Mouse (Mus musculus): Measurements from ENCODE around the gene Stk39.
"Not testable (repeated sequence)": the region's sequence is repeated elsewhere in the genome, so short reads cannot be mapped to it uniquely, and the experiment has no call there.

Stk39 gene

DNA sequence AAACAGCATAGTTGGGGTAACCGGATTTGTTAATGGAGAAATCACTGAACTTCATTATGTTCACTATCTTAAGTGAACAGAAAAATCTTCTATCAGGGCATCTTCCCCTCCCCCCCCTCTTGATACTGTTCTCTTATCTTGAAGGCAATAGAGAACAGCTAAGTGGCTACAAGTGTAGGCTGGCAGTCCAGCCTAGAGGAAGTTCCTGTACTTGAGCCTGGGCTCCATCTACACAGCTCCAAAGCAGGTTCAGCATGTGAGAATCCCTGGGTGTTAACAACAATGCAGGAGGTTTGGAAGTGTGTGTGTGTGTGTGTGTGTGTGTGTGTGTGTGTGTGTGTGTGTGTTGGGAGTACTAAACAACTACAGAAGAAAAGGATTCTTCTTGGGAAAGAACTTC is 230.4 kb downstream of the Stk39 start:
- no peak for DNase-seq (ENCODE audit: low read depth, low spot score)

DNA sequence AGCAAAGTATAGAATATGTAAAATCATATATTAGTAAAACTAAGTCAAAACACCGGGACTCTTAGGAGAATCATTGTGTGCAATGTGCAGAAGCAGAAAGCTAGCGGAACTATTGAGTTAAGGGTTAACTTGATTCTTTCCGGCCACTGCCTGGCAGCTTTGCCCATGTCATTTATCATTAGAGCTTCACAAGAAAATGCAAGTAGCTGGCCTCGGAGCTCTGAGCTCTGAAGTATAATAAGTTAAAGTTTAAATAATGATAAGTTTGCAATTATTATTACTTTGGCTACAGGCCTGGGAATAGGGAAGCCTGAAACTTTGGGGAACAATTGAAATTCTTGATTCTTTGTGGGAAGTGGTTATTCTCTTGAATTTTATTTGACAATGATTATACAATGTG is 232.7 kb downstream of the Stk39 start:
- DNase-seq (ENCODE audit: low read depth, low spot score), result not testable (repeated sequence)

DNA sequence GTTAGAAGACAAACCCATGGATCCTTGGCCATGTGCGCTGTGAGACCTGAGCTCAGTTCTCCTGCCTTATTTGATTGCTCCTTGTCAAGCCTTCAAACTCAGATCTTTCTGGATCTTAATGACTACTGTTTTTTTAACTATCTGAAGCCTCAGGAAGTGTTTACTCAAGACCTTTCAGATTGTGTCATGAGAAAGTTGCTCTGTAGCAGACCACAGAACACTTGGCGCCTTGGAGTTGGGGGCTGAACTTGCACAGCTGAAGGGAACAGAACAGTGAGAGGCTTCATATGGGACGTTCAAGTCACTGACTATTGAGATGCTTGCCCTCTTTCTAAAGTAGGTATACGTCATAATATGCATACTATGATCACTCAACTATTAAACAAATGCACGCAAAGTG is 239.1 kb downstream of the Stk39 start:
- no peak for DNase-seq (ENCODE audit: low read depth, low spot score)

DNA sequence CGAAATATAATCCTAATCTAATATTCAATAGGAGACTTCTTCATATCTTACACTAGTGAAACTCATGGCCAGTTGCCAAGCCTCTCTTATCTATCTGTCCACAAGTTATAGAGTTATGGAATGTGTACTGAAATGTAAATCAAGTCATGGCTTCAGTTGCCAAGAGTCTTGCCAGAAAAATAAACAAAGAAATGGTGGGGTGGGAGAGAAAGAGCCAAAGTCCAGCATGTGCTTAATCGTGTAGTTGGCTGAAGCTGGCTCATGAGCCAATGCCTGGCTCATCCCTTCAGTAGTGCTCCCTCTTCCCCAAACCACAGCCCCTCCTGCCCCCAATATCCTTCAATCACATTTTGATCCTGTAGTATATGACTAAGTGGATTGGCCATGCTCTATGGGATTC is 242.2 kb downstream of the Stk39 start:
- DNase-seq (ENCODE audit: low read depth, low spot score), result no peak

DNA sequence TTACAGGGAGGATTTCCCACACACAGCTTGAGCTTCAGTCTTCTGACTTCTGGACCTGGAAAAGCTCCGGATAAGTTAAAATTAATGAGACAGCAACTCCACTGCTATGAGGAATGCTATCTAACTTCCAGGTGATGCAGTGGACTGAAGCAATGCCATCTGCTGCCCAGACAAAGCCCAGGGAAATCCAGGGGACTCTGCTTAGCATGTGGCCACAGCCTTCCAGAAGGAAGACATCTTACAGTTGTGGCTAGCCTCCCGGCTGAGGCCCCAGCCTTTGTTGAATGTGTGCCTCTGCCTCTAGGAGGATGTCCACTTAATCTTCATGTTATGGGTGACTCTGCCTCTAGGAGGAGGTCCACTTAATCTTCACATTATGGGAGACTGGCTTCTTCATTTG is 243.0 kb downstream of the Stk39 start:
- DNase-seq (ENCODE audit: low read depth, low spot score), result no peak

DNA sequence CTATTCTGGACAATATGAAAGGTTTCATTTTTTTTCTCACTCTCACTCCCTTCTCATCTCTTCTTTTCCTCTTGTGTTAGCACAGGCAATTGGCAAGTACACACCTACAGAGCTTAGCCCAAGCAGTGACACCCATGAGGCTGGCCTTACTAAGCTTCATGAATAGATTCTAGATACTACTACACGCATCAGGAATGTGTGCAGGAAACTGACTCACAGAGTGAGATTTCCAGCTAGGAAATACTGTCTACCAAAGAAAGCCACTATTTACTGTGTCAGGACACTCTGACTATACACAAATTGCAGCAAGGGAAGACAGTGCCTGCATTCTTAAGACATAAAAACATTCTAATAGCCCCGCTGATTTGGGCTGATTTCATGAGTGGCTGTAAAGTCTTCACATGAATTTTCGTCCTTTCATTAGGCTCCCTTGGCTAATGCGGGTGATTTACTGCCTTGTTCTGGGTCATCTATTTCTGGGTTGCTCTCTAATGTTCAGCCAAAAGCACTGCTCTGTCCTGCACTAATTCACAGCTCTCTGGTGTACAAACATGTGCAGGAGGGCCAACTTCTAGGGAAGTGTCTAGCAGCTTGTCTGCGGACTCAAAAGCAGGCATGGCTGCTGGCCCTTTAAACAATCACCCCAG is 249.7 kb downstream of the Stk39 start:
- DNase-seq (ENCODE audit: low read depth, low spot score), result no peak

DNA sequence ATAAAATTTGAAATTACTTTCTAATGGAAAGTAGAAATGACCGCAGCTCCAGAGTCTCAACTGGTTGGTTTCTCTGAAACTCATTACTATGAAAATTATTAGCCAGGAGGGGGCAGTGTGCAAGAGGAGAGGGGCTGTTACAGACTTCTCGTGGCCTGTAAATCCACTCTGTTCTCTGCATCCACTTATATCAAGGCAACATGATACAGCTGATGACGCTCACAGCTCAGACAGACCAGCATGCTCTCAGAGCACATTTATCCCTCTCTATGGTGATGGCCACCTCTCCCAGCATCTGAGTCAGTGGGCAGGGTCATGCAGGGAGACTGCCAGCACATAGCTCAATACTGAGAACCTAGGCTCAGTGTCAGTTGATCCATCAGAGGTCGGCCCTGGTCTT is 250.8 kb downstream of the Stk39 start:
- DNase-seq (ENCODE audit: low read depth, low spot score), result no peak

DNA sequence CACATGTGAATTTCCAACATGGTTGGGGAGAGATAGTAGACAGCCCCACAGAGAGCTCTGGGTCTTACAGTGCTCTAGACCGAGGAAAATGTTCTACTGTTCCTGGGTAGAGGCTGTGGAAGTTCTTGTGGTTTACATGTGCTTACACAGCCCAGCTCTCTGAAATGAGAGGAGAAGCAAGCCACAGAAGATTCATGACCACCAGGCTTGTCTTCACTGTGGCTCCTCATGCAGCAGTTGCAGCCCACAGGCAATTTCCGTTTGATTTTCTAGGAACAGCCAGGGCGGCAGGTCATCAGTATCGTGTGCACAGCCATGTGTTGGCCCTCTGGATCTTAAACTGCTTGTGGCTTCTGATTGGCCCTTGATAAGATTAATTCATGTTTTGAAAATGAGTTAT is 252.2 kb downstream of the Stk39 start:
- DNase-seq (ENCODE audit: low read depth, low spot score), result no peak

DNA sequence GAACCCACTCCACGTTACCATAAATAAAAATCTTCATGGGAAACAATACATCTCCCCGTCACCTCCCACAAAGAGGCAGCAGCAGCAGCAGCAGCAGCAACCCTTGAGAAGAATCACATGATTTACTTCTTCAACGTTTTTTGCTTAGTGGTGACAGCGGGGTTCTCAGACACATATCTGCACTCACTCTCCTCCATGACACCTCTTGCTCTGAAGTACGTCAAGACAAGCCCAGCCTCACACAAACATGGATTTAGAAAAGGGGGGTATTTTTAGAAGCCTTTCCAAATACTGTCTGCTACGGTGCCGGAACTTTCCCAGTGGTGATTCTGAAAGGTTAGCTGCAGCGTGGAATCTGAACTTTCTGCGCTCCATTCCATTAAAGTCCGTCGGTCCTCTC is 256.9 kb downstream of the Stk39 start:
- no peak for DNase-seq (ENCODE audit: low read depth, low spot score)

DNA sequence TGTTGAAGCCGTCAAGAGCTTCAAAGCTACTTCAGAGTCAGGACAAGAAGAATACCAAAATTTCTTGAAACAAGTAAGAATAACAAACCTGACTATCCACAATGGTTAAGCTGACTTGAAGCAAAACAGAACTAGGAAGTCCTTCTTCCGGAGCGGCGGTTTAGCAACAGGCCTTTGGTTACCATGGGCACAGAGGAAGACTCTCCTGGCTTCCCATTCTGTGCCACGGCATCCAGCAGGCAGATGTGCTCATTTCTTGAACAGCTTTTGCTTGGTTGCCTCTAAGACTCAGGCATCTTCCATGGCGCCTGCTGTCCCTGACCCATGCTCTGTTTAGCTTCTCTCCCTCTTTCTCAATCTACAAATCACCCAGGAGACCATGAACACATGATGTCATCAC is 257.7 kb downstream of the Stk39 start:
- no peak for DNase-seq (ENCODE audit: low read depth, low spot score)

DNA sequence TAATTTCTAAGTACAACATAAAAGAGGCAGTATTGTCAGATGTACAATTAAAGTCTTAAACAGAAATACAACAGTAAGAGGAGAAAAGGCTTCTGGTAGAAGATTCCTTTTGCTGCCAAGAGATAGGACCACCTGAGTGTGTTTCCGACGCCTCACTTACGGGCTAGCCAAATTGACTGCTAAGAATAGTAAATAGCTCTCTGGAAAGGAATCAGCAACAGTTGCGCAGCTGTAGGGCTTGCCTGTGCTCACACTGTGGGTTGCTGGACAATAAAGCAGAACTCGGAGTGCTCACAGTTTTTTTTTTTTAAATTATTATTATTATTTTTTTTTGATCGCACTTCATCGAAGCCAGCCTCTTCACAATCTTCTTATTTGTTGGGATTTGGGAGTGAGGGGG is 260.6 kb downstream of the Stk39 start:
- DNase-seq (ENCODE audit: low read depth, low spot score), result no peak

DNA sequence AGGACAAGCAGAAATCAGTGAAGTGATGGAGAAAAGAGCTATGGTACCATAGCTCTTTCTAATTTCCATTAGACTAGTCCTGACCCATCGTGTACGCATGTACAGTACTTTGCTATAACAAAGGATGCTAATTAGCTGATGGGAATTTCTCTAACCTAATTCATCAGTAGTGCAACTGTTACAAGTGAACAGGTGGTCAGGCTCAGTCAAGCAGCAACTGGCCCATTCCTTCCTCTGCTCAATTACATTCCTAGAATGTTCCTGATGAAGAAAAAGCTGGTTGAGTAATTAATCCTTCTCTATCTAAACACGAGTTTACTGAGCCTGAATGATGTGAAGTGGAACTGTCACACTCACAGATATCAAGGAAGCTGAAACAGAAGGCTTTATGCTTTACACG is 275.8 kb downstream of the Stk39 start:
- DNase-seq (ENCODE audit: low read depth, low spot score), result no peak

DNA sequence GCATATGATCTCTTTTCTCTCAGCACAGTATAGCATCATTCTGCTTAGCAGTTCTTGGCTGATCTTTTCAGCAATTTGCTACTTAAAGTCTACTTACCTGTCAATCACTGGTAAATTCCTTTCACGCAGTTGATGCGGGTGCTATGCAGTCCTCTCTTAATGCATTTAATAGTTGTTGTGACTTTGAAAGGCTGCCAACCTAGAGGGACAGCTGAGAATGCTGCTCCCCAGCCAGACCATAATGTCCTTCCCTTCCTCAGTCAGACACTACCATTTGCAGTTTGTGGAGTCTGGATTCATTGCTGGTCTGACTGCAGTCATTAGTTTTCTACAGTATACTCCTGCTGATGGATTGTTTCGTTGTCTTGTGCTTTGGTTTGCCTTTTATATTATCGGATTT is 277.6 kb downstream of the Stk39 start:
- no peak for DNase-seq (ENCODE audit: low read depth, low spot score)

DNA sequence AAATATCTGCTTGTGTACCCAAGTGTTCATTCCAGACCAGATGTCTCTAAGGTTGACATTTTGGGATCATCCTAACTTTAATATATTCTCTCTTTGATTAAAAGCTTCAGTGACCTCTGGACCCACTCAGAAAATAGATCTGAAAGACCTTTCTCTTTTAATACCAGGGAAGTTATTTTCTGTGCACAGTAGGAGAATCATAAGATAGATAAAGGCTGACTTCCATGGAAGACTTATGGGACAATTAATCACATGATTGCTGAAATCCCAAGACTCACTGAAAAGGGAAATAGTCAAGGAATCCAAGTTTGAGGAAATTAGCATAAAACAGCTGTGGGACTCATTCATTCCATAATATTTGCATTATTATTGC is 278.6 kb downstream of the Stk39 start:
- no peak for DNase-seq (ENCODE audit: low read depth, low spot score)

DNA sequence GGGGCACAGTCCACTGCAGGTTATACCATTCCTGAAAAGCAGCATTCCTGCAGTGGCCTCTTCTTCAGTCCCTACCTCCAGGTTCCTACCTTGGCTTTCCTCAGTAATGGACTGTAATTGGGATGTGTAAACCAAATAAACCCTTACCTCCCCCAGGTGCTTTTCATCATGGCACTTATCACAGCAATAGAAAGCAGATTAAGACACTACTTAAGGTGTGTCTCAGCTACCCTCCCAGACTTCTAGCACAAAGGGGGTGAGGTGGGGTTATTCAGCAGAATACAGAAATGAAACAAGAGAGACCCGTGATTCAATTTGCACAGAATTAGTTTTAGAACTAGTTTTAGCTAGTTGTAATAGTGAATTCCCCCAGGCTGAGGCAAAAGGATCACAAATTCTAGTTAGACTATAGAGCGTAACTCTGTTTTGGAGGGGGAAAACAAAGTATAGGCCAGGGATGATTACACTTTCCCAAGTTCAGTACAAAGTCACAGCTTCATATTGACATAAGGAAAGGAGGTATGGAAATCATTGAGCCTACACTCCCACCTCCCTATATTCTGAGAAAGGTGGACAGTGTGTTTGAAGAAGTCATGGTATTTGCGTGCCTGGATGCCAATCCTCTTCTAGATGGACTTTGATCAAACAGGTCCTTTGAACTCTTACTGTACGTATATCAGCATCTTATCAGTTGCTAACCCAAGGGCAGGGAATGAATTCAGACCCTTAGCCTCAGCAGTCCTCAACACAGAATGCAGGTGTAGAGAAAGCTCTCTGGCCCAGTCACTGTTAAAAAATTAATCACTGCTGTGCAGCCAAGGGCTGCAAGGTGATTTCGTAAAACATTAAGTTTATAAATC is 279.2 kb downstream of the Stk39 start:
- no peak for DNase-seq (ENCODE audit: low read depth, low spot score)

DNA sequence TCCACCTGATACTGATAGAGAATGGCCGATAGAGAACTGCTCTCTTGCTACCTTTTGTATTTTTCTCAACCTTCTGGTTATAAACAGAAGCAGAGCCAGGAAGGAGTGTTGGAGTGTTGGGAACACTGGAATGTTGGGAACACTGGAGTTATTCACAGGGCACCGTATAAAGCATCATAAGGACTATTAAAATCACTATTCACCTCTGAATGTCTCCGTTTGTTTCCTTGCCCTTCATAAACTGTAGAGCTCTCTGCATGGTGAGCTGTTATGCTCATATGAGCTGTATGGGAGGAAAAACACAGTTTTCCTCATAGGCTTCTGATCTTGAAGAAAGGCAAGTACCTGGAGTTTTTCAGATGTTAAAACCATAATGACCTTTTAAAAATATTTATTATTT is 295.6 kb downstream of the Stk39 start:
- DNase-seq (ENCODE audit: low read depth, low spot score), result no peak

DNA sequence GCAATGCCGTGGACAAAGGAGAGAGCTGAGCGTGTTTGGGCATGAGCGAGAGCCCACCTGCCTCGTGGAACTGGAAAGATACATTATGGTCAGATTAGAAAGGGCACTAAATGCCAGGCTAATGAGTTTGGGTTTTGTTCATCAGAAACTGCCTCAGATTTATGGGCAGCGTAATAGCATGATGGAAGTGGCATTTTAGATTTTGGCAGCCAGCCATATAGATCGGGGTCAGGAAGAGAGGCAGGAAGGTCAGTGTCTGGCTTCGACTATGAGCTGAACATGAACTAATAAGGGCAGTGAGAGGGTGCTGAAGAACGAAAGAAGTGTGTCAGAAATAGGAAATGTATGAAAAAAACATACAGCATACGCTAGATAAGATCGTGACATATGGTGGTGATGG is 300.8 kb downstream of the Stk39 start:
- no peak for DNase-seq (ENCODE audit: low read depth, low spot score)

DNA sequence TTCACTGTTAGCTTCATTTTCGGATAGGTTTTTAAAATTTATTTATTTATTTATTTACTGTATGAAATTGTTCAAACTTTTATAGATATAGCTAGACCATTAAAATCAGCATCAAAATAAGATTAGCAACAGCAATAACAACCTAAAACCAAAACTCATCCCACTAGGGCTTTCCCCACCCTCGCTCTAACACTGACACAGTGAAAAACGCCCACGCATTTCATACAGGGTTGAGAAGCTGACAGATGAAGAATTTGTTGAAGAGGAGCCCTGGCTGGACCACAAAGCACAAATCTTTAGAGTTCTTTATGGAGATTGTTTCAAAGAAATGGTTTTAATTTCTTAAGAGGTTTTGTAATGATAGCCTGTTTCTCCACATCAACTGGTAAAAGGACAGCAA is 310.1 kb downstream of the Stk39 start:
- no peak for DNase-seq (ENCODE audit: low read depth, low spot score)

DNA sequence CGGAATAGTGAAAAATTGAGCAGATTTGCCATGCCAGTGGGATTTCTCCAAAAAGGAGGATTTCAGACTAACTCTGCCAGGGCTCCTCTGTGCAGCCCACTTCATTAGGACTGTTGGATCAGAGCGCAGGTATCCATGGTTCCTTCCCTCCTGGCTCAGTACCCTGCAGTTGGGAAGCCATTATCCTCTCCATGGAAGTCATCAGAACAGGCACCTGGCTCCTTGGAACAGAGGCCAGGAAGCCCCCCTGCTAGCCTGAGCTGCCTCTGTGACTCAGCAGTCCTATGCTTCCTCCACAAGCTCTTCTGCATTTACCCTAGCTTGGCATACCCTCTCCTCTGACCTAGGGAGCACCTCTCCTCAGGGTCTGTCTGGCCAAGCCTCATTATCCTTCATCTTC is 311.5 kb downstream of the Stk39 start:
- DNase-seq (ENCODE audit: low read depth, low spot score), result no peak
